Mouse (Mus musculus) midbrain, embryonic 11.5 days (tissue): ENCODE results near the gene Lmo2. TPM values are rescaled to one million over a fixed set of nuclear protein-coding genes. Genes with fewer than 3 reads are reported as not detected.
"Not testable (repeated sequence)": the region's sequence is repeated elsewhere in the genome, so short reads cannot be mapped to it uniquely, and the experiment has no call there.

Experiments used
- ATAC-seq: fragments of 200-750 bp; cut with Nextera tagmentation; 2 replicates; pipeline ENCODE4 v1.8.0; 2017; ENCODE audit warnings: moderate TSS enrichment, moderate library complexity; ENCODE audit not compliant: low FRiP score
- DNase-seq: peaks from one replicate; pipeline ENCODE4 v3.0.0; 2015; ENCODE audit warnings: low spot score; ENCODE audit errors: missing footprints
- H3K27ac ChIP-seq: fragments of 300-500 bp; sonication (generic); 2 replicates; pipeline ENCODE4 v1.5.1; 2014; ENCODE audit warnings: low read depth, low read length
- H3K27me3 ChIP-seq: fragments of 300-500 bp; sonication (generic); 2 replicates; pipeline ENCODE4 v1.6.1; 2014; ENCODE audit warnings: mild to moderate bottlenecking, low read length, moderate library complexity, mixed read lengths; ENCODE audit not compliant: control insufficient read depth, insufficient read depth
- H3K36me3 ChIP-seq: fragments of 300-500 bp; sonication (generic); 2 replicates; pipeline ENCODE4 v1.6.1; 2014; ENCODE audit warnings: mild to moderate bottlenecking, low read length, moderate library complexity, mixed read lengths; ENCODE audit not compliant: control insufficient read depth, insufficient read depth
- H3K4me1 ChIP-seq: fragments of 300-500 bp; sonication (generic); 2 replicates; pipeline ENCODE4 v1.6.1; 2014; ENCODE audit warnings: low read length; ENCODE audit not compliant: control insufficient read depth, insufficient read depth
- H3K4me2 ChIP-seq: fragments of 300-500 bp; sonication (generic); 2 replicates; pipeline ENCODE4 v1.6.1; 2014; ENCODE audit warnings: mild to moderate bottlenecking, moderate library complexity
- H3K4me3 ChIP-seq: fragments of 300-500 bp; sonication (generic); 2 replicates; pipeline ENCODE4 v1.5.1; 2014; ENCODE audit warnings: low read depth, low read length
- H3K9ac ChIP-seq: fragments of 300-500 bp; sonication (generic); 2 replicates; pipeline ENCODE4 v1.6.1; 2014; ENCODE audit warnings: low read length
- H3K9me3 ChIP-seq: fragments of 300-500 bp; sonication (generic); 2 replicates; pipeline ENCODE4 v1.6.1; 2016; ENCODE audit warnings: low read length; ENCODE audit not compliant: control insufficient read depth
- WGBS: fragments of 180-500 bp; shearing (Covaris S2); extraction: QIAGEN DNeasy Blood & Tissue Kit; methylation state at CpG from one replicate; pipeline ENCODE4 v1.1.7; 2014; 5-methylcytosine and 5-hydroxymethylcytosine counted together
- polyA plus RNA-seq: library from polyadenylated mRNA; unstranded; fragments of >200 nt; fragmentation: Nextera tagmentation; extraction: Ambion mirVana; gene quantifications from 2 replicates; pipeline ENCODE4 v1.2.1, GENCODE M21; 2014

The Lmo2 gene
- polyA plus RNA-seq, 1 experiment from 2014 or later: 28.6 TPM

GRCm38 (mm10) chr2:104007793-104008519 is 50.2 kb downstream of the Lmo2 start:
- Histone ChIP-seq H3K27me3 (no peaks in the 10 kb centered on the region), H3K27ac (no peak overlapping the region), H3K4me3 (no peak overlapping the region), H3K4me1 (no peaks in the 10 kb centered on the region), H3K9ac (no peak overlapping the region), H3K4me2 (no peak overlapping the region), H3K9me3 (no peaks in the 10 kb centered on the region), H3K36me3 (no peaks in the 10 kb centered on the region)
- ATAC-seq: no peak
- 92% methylated on average over 7 of the region's 7 CpGs for WGBS
- peak; percentile 45 for DNase-seq

- DNase-seq, H3K36me3 ChIP-seq, H3K9me3 ChIP-seq, H3K4me2 ChIP-seq, H3K4me3 ChIP-seq, H3K27me3 ChIP-seq, H3K9ac ChIP-seq, ATAC-seq, H3K27ac ChIP-seq, H3K4me1 ChIP-seq: not testable (repeated sequence)
- 94% methylated on average over 3 of the region's 3 CpGs for WGBS
Measured at GRCm38 (mm10) chr2:104008853-104009252, 51.1 kb downstream of the Lmo2 start.

- Histone ChIP-seq H3K9ac (no peak overlapping the region), H3K27me3 (no peaks in the 10 kb centered on the region), H3K27ac (no peak overlapping the region), H3K4me3 (no peak overlapping the region), H3K4me2 (no peak overlapping the region), H3K4me1 (no peaks in the 10 kb centered on the region), H3K36me3 (no peaks in the 10 kb centered on the region), H3K9me3 (no peaks in the 10 kb centered on the region)
- 81% methylated on average over 7 of the region's 7 CpGs for WGBS
- DNase-seq (peak; percentile 4), ATAC-seq (no peak)
Measured at GRCm38 (mm10) chr2:104023096-104023495, 65.3 kb downstream of the Lmo2 start.

GRCm38 (mm10) chr2:104024656-104025055 is 66.9 kb downstream of the Lmo2 start:
- no peaks in the 10 kb centered on the region for H3K27me3 ChIP-seq
- WGBS: 90% methylated on average over 4 of the region's 4 CpGs
- H3K4me2 ChIP-seq: no peak overlapping the region
- no peak overlapping the region for H3K27ac ChIP-seq
- ATAC-seq: no peak
- H3K4me3 ChIP-seq: no peak overlapping the region
- no peaks in the 10 kb centered on the region for H3K36me3 ChIP-seq
- no peak overlapping the region for H3K9ac ChIP-seq
- no peaks in the 10 kb centered on the region for H3K9me3 ChIP-seq
- H3K4me1 ChIP-seq: peaks cover 11% of the 10 kb centered on the region
- DNase-seq: peak; percentile 54

- no peaks in the 10 kb centered on the region for H3K36me3 ChIP-seq
- ATAC-seq: peak; percentile 99
- peak within 1 kb of the TSS; percentile 20; the same call in 1 of the 2 replicates for H3K27ac ChIP-seq
- H3K27me3 ChIP-seq: no peaks in the 10 kb centered on the region
- H3K4me2 ChIP-seq: peak within 1 kb of the TSS; percentile 58
- peaks cover 11% of the 10 kb centered on the region for H3K4me1 ChIP-seq
- H3K9me3 ChIP-seq: no peaks in the 10 kb centered on the region
- H3K9ac ChIP-seq: peak within 1 kb of the TSS; percentile 97
- WGBS: 1% methylated on average over 44 of the region's 44 CpGs
- peak; percentile 97 for DNase-seq
- peak within 1 kb of the TSS; percentile 94 for H3K4me3 ChIP-seq
Measured at GRCm38 (mm10) chr2:104027458-104028138, 69.8 kb downstream of the Lmo2 start, which contains the start of gene Fbxo3. Fbxo3 (plus strand) TSS chr2:104027721.

- Histone ChIP-seq H3K36me3 (no peaks in the 10 kb centered on the region), H3K9me3 (no peaks in the 10 kb centered on the region), H3K9ac (peak within 1 kb of the TSS; percentile 97), H3K4me2 (peak within 1 kb of the TSS; percentile 58), H3K4me3 (peak within 1 kb of the TSS; percentile 94), H3K27ac (peak within 1 kb of the TSS; percentile 20; the same call in 1 of the 2 replicates), H3K4me1 (peaks cover 11% of the 10 kb centered on the region), H3K27me3 (no peaks in the 10 kb centered on the region)
- DNase-seq: peak; percentile 87
- ATAC-seq: no peak; the same call in 1 of the 2 replicates
- WGBS: 2% methylated on average over 32 of the region's 32 CpGs
Measured at GRCm38 (mm10) chr2:104028139-104028723, 70.4 kb downstream of the Lmo2 start, which contains the start of gene 4931422A03Rik. 4931422A03Rik (minus strand) TSS chr2:104028361.

GRCm38 (mm10) chr2:104029074-104029473 is 71.3 kb downstream of the Lmo2 start:
- Histone ChIP-seq H3K27me3 (no peaks in the 10 kb centered on the region), H3K9me3 (no peaks in the 10 kb centered on the region), H3K9ac (no peak overlapping the region), H3K4me2 (peak overlapping the region; percentile 58), H3K36me3 (no peaks in the 10 kb centered on the region), H3K4me3 (peak overlapping the region; percentile 94; the same call in 1 of the 2 replicates), H3K27ac (no peak overlapping the region), H3K4me1 (peaks cover 11% of the 10 kb centered on the region)
- WGBS: 86% methylated on average over 2 of the region's 2 CpGs
- ATAC-seq: no peak
- peak; percentile 62 for DNase-seq

- Histone ChIP-seq H3K27ac (no peak overlapping the region), H3K9me3 (no peaks in the 10 kb centered on the region), H3K4me1 (peaks cover 11% of the 10 kb centered on the region), H3K4me2 (no peak overlapping the region), H3K9ac (no peak overlapping the region), H3K27me3 (no peaks in the 10 kb centered on the region), H3K36me3 (no peaks in the 10 kb centered on the region), H3K4me3 (no peak overlapping the region)
- peak; percentile 41 for DNase-seq
- ATAC-seq: no peak
- WGBS: 90% methylated on average over 3 of the region's 3 CpGs
Measured at GRCm38 (mm10) chr2:104030381-104030780, 72.6 kb downstream of the Lmo2 start.
